Mouse (Mus musculus) layer of hippocampus, adult 11-12 months (tissue): ENCODE measurements at regions not wholly inside any gene's neighbourhood (a gene's known extent, or its start where the extent isn't known, plus 50 kb on each side); places are given as distances from the start of the nearest gene placed in this dataset.

ENCODE experiments used
- DNase-seq: peaks from one replicate; pipeline ENCODE4 v3.0.0; 2022; ENCODE audit warnings: low spot score

GRCm38 (mm10) chr13:15227641-15228040 is 235.4 kb upstream of the Gli3 start:
- no peak for DNase-seq
